Mouse (Mus musculus) ES-E14 (cell line): ENCODE data around the gene Cpsf6.

ENCODE experiments used
- CHD2 ChIP-seq: IDR thresholded peaks from 2 replicates; pipeline ENCODE4 v1.6.1; 2014; ENCODE audit warnings: mild to moderate bottlenecking, low read depth, low read length, inconsistent platforms
- ZC3H11A ChIP-seq: IDR thresholded peaks from 2 replicates; pipeline ENCODE4 v1.6.1; 2012; ENCODE audit warnings: low read depth, mild to moderate bottlenecking, inconsistent platforms, low read length, borderline replicate concordance
- ZNF384 ChIP-seq: IDR thresholded peaks from 2 replicates; pipeline ENCODE4 v1.6.1; 2012; ENCODE audit warnings: low read depth, low read length, inconsistent platforms

GRCm38 (mm10) chr10:117393196-117393890, 13.5 kb upstream of the Cpsf6 start:
- TF ChIP-seq ZNF384 (no peak), ZC3H11A (no peak), CHD2 (no peak)
